Mouse (Mus musculus): ENCODE data around the gene Map3k4.

DNA sequence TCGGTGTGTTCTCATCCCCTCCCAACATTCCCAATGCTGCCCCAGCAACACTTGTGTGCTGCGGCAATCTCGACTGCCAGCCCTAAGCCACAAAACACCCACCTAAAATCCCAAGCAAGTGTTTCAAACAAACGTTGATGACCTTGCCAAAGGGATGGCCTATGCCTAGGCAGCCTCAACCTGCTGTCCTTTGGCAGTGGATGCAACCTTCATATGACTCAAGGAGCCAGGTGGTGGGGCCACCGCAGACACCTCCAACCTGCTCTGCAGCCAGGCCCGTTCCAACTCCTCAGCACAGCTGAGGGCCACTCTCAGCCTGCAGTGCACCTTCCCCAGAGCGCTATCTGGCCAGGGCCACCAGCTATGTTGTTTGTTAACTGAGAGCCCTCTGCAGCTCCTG, 90.1 kb downstream of the Map3k4 start:
- TF ChIP-seq CTCF (IDR thresholded peaks at IDR 0.05; ENCODE audit: borderline replicate concordance, insufficient read depth, low read depth, low read length): no peak
- TF ChIP-seq POLR2A (IDR thresholded peaks at IDR 0.05; ENCODE audit: borderline replicate concordance, insufficient read depth, low read length): no peak
